Mouse (Mus musculus) kidney, adult 2 months (tissue): ENCODE results near the gene Cdyl2. TPM values are rescaled to one million over a fixed set of nuclear protein-coding genes. Genes with fewer than 3 reads are reported as not detected.

Experiments
- DNase-seq: peaks from one replicate; pipeline ENCODE4 v3.0.0; 2021
- H3K27ac ChIP-seq: fragments of 200-500 bp; 2 replicates; pipeline ENCODE4 v1.5.1; 2012; ENCODE audit warnings: low read depth, low read length, control low read depth, inconsistent platforms; ENCODE audit not compliant: insufficient read depth
- H3K27me3 ChIP-seq: fragments of 200-500 bp; replicated peaks from 2 replicates; pipeline ENCODE4 v1.6.1; 2012; ENCODE audit warnings: mild to moderate bottlenecking, moderate library complexity, low read length, inconsistent platforms; ENCODE audit not compliant: control insufficient read depth, insufficient read depth
- H3K36me3 ChIP-seq: fragments of 200-500 bp; 2 replicates; pipeline ENCODE4 v1.6.1; 2012; ENCODE audit warnings: mild to moderate bottlenecking, moderate library complexity, low read length, inconsistent platforms; ENCODE audit not compliant: control insufficient read depth, insufficient read depth
- H3K4me1 ChIP-seq: fragments of 200-500 bp; 2 replicates; pipeline ENCODE4 v1.6.1; 2011; ENCODE audit warnings: low read length; ENCODE audit not compliant: control insufficient read depth, insufficient read depth
- H3K4me3 ChIP-seq: fragments of 200-500 bp; 2 replicates; pipeline ENCODE4 v1.5.1; 2011; ENCODE audit warnings: mild to moderate bottlenecking, low read depth, low read length, control low read depth; ENCODE audit not compliant: insufficient read depth
- CTCF ChIP-seq: fragments of 200-500 bp; conservative IDR thresholded peaks from 2 replicates; pipeline ENCODE4 v1.5.1; 2011; ENCODE audit warnings: low read depth, mild to moderate bottlenecking, control low read depth, low read length, moderate library complexity, mixed read lengths; ENCODE audit not compliant: insufficient read depth, insufficient read length
- POLR2A ChIP-seq: fragments of 200-500 bp; IDR thresholded peaks from one replicate; pipeline ENCODE4 v1.6.1; 2011; ENCODE audit warnings: low read depth, low read length, control low read depth
- WGBS: fragments of 180-500 bp; shearing (Covaris S2); methylation state at CpG from one replicate; pipeline ENCODE4 v1.1.7; 2018; 5-methylcytosine and 5-hydroxymethylcytosine counted together
- polyA plus RNA-seq: library from polyadenylated mRNA; depleted of rRNA; stranded (reverse); fragments of >200 nt; gene quantifications from 2 replicates; pipeline ENCODE4 v1.2.3, GENCODE M21; 2012; rRNA removed

Cdyl2 gene
- polyA plus RNA-seq = 2.0 and 2.4 TPM in 2 replicates

DNA sequence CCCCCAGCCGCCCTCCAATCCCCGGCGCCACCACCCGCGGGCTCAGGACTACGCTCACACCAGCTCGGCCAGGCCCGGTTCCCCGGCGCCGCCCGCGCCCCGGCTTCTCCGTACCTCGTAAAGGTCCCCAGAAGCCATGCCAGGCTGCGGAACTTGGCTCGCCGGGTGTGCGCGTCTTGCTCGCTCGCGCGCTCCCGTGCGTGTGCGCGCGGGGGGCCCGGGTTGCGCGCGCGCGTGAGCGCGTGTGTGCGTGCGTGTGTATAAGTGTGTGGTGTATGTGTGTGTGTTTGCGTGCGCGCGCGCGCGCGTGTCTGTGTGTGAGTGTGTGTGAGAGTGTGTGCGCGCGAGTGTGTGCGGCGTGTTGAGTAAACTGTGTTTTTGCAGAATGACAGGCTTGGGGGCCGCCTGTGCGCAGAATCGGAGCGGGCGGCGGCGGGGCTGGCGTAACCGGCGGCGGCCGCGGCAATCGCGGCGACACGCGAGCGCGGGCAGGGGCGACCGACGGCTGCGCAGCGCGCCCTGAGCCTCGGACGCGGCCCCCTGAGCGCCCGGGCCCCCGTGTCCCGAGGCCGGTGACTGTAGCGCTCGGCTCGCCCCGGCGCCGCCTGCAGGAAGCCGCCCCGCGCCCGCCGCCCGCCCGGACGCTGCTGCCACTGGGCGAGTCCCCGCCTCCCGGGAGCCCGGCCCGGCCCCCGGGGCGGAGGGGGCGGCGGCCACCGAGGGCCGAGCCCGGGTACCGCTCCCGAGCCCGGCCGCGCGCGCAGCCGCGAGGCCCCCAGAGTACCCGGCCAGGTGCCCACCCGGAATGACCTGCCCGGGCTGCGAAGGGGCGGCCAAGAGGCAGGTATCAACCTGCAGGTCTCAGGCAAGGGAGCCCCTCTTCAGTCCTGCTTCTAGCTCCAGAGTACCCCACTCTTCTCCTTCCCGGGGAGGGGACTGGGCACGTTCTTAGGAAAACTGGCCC is at the start of gene Cdyl2:
Gene Cdyl2 (minus strand): TSS at position 308 of the 964 bp plus-strand sequence.
- peak; percentile 85 for DNase-seq
- Histone ChIP-seq H3K4me1 (no peaks in the 10 kb centered on the region), H3K27me3 (no peaks in the 10 kb centered on the region), H3K27ac (peak within 1 kb of the TSS; percentile 29), H3K36me3 (no peaks in the 10 kb centered on the region), H3K4me3 (peak within 1 kb of the TSS; percentile 64)
- WGBS = under 1% methylated on average over 129 of the region's 129 CpGs
- TF ChIP-seq CTCF (no peak), POLR2A (no peak)

DNA sequence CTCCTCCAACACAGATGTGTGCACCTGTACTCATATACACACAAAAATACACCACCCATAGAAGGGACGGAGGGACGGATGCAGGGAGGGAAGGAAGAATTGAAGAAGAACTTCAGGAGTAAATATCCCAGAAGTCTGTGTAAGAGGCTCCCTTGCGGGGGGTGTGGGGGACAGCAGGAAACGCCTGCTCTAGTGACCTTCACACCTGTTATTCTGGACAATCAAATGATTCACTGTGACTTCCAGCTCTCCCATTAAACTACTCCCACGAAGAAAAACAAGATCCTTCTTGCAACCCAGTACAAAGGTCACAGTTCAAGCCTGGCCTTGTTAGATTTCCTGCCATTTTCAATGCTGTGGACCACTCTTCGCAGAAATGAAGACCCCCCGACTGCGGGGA is 47.8 kb upstream of the Cdyl2 start:
- DNase-seq = peak; percentile 17

GRCm38 (mm10) chr8:116774220-116774619 is 41.4 kb upstream of the Cdyl2 start:
- no peaks in the 10 kb centered on the region for H3K27me3 ChIP-seq
- 55% methylated on average over 5 of the region's 5 CpGs for WGBS
- H3K36me3 ChIP-seq = no peaks in the 10 kb centered on the region
- TF ChIP-seq CTCF (no peak), POLR2A (no peak)
- no peak overlapping the region for H3K27ac ChIP-seq
- no peak overlapping the region for H3K4me3 ChIP-seq
- H3K4me1 ChIP-seq = no peaks in the 10 kb centered on the region
- DNase-seq = no peak

More for the DNA sequence above, 47.8 kb upstream of the Cdyl2 start:
- WGBS = 22% methylated on average over 8 of the region's 8 CpGs
- no peaks in the 10 kb centered on the region for H3K36me3 ChIP-seq
- no peak overlapping the region for H3K4me3 ChIP-seq
- no peak overlapping the region for H3K27ac ChIP-seq
- TF ChIP-seq POLR2A (no peak), CTCF (no peak)
- H3K4me1 ChIP-seq = no peaks in the 10 kb centered on the region
- no peaks in the 10 kb centered on the region for H3K27me3 ChIP-seq

DNA sequence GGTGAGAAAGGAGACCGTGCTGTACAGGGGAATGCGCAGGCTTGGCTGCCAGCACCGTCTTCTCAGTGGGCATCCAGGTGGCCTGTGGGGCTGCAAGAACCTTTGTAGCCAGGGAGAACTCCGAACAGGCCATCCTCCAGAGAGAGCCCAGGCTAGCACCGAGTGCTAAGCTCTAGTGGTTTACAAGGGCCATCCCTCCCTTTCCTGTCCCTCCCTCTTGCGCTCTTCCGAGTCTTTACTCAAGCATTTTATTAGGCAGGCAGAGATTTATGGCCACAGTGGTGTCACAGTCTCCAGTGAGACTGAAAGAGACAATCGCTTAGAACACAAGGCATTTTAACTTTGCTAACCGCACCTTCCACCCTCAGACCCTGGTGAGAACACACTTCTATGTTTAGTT is 39.9 kb upstream of the Cdyl2 start:
- peak overlapping the region; percentile 1; the same call in 1 of the 2 replicates for H3K27ac ChIP-seq
- H3K4me1 ChIP-seq = no peaks in the 10 kb centered on the region
- no peak overlapping the region for H3K4me3 ChIP-seq
- TF ChIP-seq POLR2A (no peak), CTCF (no peak)
- DNase-seq = peak; percentile 26
- no peaks in the 10 kb centered on the region for H3K27me3 ChIP-seq
- WGBS = 35% methylated on average over 9 of the region's 9 CpGs
- H3K36me3 ChIP-seq = no peaks in the 10 kb centered on the region

GRCm38 (mm10) chr8:116771797-116772343 is 39.1 kb upstream of the Cdyl2 start:
- no peaks in the 10 kb centered on the region for H3K36me3 ChIP-seq
- no peaks in the 10 kb centered on the region for H3K27me3 ChIP-seq
- H3K4me3 ChIP-seq = no peak overlapping the region
- peak overlapping the region; percentile 5; the same call in 1 of the 2 replicates for H3K27ac ChIP-seq
- TF ChIP-seq POLR2A (no peak), CTCF (peak; percentile 53)
- WGBS = 47% methylated on average over 7 of the region's 7 CpGs
- H3K4me1 ChIP-seq = no peaks in the 10 kb centered on the region
- peak; percentile 34 for DNase-seq

DNA sequence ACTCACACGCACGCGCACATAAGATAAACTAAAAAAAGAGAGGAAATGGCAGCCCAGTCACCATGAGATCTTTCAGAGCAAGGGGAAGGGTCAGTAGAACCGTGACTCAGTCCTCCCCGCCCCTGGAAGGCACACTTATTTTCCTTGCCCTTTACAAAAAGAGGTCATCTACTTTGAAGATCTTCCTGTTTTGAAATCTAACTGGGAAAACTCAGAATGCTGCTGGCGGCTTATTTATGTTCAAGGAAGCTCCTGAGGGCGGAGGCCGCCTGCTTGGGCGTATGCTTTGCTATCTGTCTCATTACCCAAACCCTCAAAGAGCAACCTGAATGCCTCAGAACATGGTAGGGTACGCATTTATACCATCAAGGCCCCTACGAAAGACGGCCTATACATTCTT is 38.0 kb upstream of the Cdyl2 start:
- H3K4me3 ChIP-seq = no peak overlapping the region
- TF ChIP-seq CTCF (no peak), POLR2A (no peak)
- no peaks in the 10 kb centered on the region for H3K4me1 ChIP-seq
- H3K27ac ChIP-seq = peak overlapping the region; percentile 32; the same call in 1 of the 2 replicates
- WGBS = 53% methylated on average over 12 of the region's 12 CpGs
- H3K36me3 ChIP-seq = no peaks in the 10 kb centered on the region
- peak; percentile 47 for DNase-seq
- no peaks in the 10 kb centered on the region for H3K27me3 ChIP-seq

DNA sequence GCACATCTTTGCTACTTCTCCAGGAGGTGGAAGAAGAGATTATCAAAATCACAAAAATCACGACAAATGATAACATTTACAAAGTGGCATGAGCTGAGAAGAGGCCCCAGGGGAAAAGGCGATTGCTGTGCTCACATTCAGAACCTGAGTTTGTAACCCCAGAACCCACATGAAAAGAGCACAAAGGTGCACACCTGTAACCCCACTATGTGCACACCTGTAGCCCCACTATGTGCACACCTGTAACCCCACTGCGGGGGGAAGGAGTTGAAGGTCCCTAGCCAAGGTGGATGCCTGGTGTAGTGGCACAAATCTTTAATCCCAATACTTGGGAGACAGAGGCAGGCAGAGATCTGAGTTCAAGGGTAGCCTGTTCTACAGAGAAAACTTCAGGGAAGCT is 23.4 kb upstream of the Cdyl2 start:
- DNase-seq = no peak
- no peaks in the 10 kb centered on the region for H3K4me1 ChIP-seq
- H3K27ac ChIP-seq = no peak overlapping the region
- no peaks in the 10 kb centered on the region for H3K36me3 ChIP-seq
- no peak overlapping the region for H3K4me3 ChIP-seq
- no peaks in the 10 kb centered on the region for H3K27me3 ChIP-seq
- TF ChIP-seq POLR2A (no peak), CTCF (no peak)
- 76% methylated on average over 3 of the region's 3 CpGs for WGBS
